Mouse (Mus musculus): Measurements from ENCODE around the gene Atp8b3. TPM values are rescaled to one million over a fixed set of nuclear protein-coding genes. Genes with fewer than 3 reads are reported as not detected.

The Atp8b3 gene
- polyA plus RNA-seq, 1 experiment from 2014 or later, result 0.84 TPM

DNA sequence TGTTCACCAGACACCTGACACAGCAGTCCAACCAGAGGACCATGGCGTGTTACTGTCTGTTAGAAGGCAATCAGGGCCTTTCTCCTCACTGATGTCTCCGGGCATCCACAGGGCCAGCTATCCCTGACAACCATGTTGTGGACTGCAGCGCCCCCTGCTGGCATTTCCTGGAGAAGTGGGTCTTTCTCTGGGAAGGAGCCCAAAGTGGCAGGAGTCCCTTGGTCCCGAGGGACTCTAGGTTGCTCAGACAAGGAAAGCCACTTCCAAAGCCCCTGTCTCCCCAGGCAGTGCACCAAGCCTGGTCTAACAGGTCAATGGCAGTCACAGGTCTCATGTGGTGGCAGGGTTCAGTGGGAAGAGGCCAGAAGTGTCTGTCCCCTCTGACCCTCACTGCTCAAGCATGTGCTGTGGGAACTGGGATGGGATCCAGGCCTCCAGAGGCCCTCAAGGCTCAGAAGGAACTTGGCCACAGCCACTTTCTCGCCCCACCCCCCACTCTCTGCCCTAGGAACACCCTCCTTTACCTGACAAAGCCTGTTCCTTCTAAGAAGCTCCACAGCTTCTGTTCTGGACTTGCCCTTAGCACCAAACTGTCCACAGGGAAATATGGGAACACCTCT lies 18.5 kb upstream of the Atp8b3 start:
- WGBS, result 41% methylated on average over 5 of the region's 5 CpGs
- no peak overlapping the region for H3K4me3 ChIP-seq (ENCODE audit: low read depth, low read length)
- peaks cover 7% of the 10 kb centered on the region for H3K4me1 ChIP-seq (ENCODE audit: control insufficient read depth, insufficient read depth, low read length)
- H3K9me3 ChIP-seq (ENCODE audit: control insufficient read depth, low read length), result no peaks in the 10 kb centered on the region
- H3K27ac ChIP-seq (ENCODE audit: low read depth, low read length), result no peak overlapping the region
- H3K36me3 ChIP-seq (ENCODE audit: control insufficient read depth, insufficient read depth, low read length), result no peaks in the 10 kb centered on the region
- DNase-seq (ENCODE audit: low spot score), result peak; percentile 81
- no peak overlapping the region for H3K4me2 ChIP-seq (ENCODE audit: low read depth)
- H3K27me3 ChIP-seq (ENCODE audit: control insufficient read depth, insufficient read depth, low read length), result no peaks in the 10 kb centered on the region
- ATAC-seq (ENCODE audit: insufficient read depth, low FRiP score, low TSS enrichment), result no peak
- H3K9ac ChIP-seq (ENCODE audit: low read length), result no peak overlapping the region

DNA sequence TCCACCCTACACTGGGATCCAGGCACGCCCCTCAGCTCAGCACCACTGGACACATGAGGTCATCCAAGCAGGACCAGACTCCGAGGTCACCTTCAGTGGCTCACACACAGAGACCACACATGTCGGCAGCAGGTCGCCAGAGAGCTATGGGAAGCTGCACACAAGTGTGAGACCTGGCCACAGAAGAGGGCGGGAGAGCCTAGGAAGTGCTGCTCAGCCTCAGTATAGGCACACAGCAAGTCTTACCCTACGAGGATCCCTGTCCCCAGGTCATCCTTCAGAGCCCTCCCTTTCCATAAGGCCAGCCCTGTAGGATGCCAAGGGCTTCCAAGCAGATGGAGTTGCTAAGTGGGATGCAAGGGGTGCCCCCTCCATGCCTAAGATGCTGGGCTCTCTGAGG lies 15.1 kb upstream of the Atp8b3 start:
- DNase-seq (ENCODE audit: low spot score) (no peak), ATAC-seq (ENCODE audit: insufficient read depth, low FRiP score, low TSS enrichment) (no peak)
- H3K9me3 ChIP-seq (ENCODE audit: control insufficient read depth, low read length), result no peaks in the 10 kb centered on the region
- no peak overlapping the region for H3K27ac ChIP-seq (ENCODE audit: low read depth, low read length)
- no peak overlapping the region for H3K4me2 ChIP-seq (ENCODE audit: low read depth)
- WGBS, result 92% methylated on average over 6 of the region's 6 CpGs
- H3K9ac ChIP-seq (ENCODE audit: low read length), result no peak overlapping the region
- H3K36me3 ChIP-seq (ENCODE audit: control insufficient read depth, insufficient read depth, low read length), result peaks cover 7% of the 10 kb centered on the region
- H3K4me1 ChIP-seq (ENCODE audit: control insufficient read depth, insufficient read depth, low read length), result no peaks in the 10 kb centered on the region
- H3K4me3 ChIP-seq (ENCODE audit: low read depth, low read length), result no peak overlapping the region
- H3K27me3 ChIP-seq (ENCODE audit: control insufficient read depth, insufficient read depth, low read length), result no peaks in the 10 kb centered on the region

DNA sequence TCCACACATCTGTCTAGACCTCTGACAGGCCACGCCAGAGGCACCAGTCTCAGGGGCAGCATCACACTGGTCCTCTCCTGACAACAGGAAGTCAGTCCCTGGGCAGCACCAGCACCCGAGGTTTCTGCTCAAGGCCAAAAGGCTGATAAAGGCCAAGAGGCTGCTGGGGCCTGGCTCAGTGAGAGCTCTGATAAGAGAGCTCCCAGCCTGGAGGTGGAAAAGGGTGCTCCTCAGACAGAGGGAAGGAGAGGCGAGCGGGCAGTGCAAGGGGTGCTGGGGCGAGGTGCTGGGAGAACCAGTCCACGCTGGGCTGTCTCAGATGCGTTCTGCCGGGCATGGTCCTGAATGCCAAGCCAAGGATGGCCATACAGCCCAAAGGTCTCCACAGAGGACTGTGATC lies 14.7 kb upstream of the Atp8b3 start:
- Histone ChIP-seq H3K27ac (ENCODE audit: low read depth, low read length) (no peak overlapping the region), H3K36me3 (ENCODE audit: control insufficient read depth, insufficient read depth, low read length) (peaks cover 7% of the 10 kb centered on the region), H3K27me3 (ENCODE audit: control insufficient read depth, insufficient read depth, low read length) (no peaks in the 10 kb centered on the region), H3K4me3 (ENCODE audit: low read depth, low read length) (no peak overlapping the region), H3K4me2 (ENCODE audit: low read depth) (no peak overlapping the region), H3K9ac (ENCODE audit: low read length) (no peak overlapping the region), H3K9me3 (ENCODE audit: control insufficient read depth, low read length) (no peaks in the 10 kb centered on the region), H3K4me1 (ENCODE audit: control insufficient read depth, insufficient read depth, low read length) (no peaks in the 10 kb centered on the region)
- ATAC-seq (ENCODE audit: insufficient read depth, low FRiP score, low TSS enrichment) (no peak), DNase-seq (ENCODE audit: low spot score) (no peak)
- WGBS, result 86% methylated on average over 8 of the region's 8 CpGs

DNA sequence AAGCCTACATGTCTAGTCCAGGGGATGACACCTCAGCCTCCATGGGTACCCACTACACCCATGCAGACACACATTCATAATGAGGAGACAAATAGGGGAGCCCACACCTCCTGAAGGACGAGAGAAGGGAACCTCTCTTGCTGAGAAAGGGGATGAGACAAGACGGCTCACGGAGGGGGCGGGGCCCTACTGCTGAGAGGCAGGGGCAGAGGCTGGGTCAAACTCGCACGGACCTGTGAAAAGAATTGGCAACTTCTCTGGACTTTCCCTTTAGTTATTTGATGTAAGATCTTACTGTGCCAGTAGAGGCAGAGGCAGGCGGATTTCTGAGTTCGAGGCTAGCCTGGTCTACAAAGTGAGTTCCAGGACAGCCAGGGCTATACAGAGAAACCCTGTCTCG lies 13.4 kb upstream of the Atp8b3 start:
- Histone ChIP-seq H3K27ac (ENCODE audit: low read depth, low read length) (no peak overlapping the region), H3K4me1 (ENCODE audit: control insufficient read depth, insufficient read depth, low read length) (no peaks in the 10 kb centered on the region), H3K27me3 (ENCODE audit: control insufficient read depth, insufficient read depth, low read length) (no peaks in the 10 kb centered on the region), H3K9ac (ENCODE audit: low read length) (no peak overlapping the region), H3K4me3 (ENCODE audit: low read depth, low read length) (no peak overlapping the region), H3K36me3 (ENCODE audit: control insufficient read depth, insufficient read depth, low read length) (peaks cover 9% of the 10 kb centered on the region), H3K4me2 (ENCODE audit: low read depth) (no peak overlapping the region), H3K9me3 (ENCODE audit: control insufficient read depth, low read length) (no peaks in the 10 kb centered on the region)
- WGBS, result 60% methylated on average over 9 of the region's 9 CpGs
- ATAC-seq (ENCODE audit: insufficient read depth, low FRiP score, low TSS enrichment) (no peak), DNase-seq (ENCODE audit: low spot score) (no peak)

DNA sequence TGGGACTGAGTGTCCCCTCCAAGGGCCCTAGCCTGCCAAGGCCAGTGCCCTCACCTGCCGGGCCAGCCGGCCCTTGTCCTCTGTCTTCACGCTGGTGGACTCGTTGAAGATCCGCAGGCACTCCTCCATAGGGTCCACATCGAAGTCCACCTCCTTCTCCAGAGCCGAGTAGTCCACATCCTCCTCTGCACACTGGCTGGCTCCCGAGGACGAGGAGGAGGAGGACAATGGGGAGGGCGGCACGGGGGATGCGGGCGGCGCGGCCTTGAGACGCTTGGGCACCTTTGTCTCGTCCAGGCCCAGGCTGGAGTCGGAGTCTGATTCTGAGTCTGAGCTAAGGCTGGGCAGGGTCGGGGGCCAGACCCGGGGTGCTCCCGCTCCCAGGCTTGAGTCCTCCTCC lies 10.4 kb upstream of the Atp8b3 start:
- no peak overlapping the region for H3K4me3 ChIP-seq (ENCODE audit: low read depth, low read length)
- peaks cover 21% of the 10 kb centered on the region for H3K36me3 ChIP-seq (ENCODE audit: control insufficient read depth, insufficient read depth, low read length)
- no peak for ATAC-seq (ENCODE audit: insufficient read depth, low FRiP score, low TSS enrichment)
- H3K4me1 ChIP-seq (ENCODE audit: control insufficient read depth, insufficient read depth, low read length), result no peaks in the 10 kb centered on the region
- no peak for DNase-seq (ENCODE audit: low spot score)
- H3K9me3 ChIP-seq (ENCODE audit: control insufficient read depth, low read length), result no peaks in the 10 kb centered on the region
- H3K4me2 ChIP-seq (ENCODE audit: low read depth), result no peak overlapping the region
- WGBS, result 97% methylated on average over 19 of the region's 21 CpGs
- no peak overlapping the region for H3K27ac ChIP-seq (ENCODE audit: low read depth, low read length)
- no peaks in the 10 kb centered on the region for H3K27me3 ChIP-seq (ENCODE audit: control insufficient read depth, insufficient read depth, low read length)
- no peak overlapping the region; the same call in 1 of the 2 replicates for H3K9ac ChIP-seq (ENCODE audit: low read length)

DNA sequence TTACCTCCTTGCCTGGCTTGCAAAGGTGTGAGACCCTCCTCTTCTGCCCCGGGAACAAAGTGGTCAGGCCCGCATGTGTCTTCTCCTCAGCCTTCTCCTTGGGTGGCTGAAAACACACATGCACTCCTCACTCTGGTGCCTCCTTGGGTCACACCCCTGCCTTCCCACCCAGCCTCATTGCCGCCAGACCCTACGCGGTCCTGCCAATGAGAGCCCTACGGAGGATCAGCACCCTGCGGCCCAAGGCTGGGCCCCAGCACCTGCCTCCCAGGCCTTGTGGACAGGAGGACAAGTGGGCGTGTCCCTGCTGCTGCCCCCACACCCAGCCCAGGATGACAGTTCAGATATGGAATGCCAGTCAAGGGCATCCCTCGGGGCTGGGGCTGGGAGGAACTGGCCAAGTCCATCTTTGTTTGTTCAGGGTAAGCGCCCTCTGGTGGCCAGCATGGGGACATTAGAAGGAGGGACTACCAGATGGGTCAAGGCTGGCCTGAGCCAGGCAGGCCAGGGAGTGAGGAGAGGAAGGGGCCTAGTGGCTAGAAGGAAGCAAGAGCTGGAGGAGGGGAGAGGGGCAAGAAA lies 9.6 kb upstream of the Atp8b3 start:
- no peak overlapping the region for H3K4me3 ChIP-seq (ENCODE audit: low read depth, low read length)
- ATAC-seq (ENCODE audit: insufficient read depth, low FRiP score, low TSS enrichment) (0 out of 2 replicates have a peak, but pooled peaks have one; percentile 52), DNase-seq (ENCODE audit: low spot score) (peak; percentile 76)
- WGBS, result 78% methylated on average over 10 of the region's 10 CpGs
- H3K9ac ChIP-seq (ENCODE audit: low read length), result no peak overlapping the region
- peaks cover 26% of the 10 kb centered on the region for H3K36me3 ChIP-seq (ENCODE audit: control insufficient read depth, insufficient read depth, low read length)
- H3K4me2 ChIP-seq (ENCODE audit: low read depth), result no peak overlapping the region
- H3K27ac ChIP-seq (ENCODE audit: low read depth, low read length), result no peak overlapping the region
- no peaks in the 10 kb centered on the region for H3K9me3 ChIP-seq (ENCODE audit: control insufficient read depth, low read length)
- H3K4me1 ChIP-seq (ENCODE audit: control insufficient read depth, insufficient read depth, low read length), result no peaks in the 10 kb centered on the region
- H3K27me3 ChIP-seq (ENCODE audit: control insufficient read depth, insufficient read depth, low read length), result no peaks in the 10 kb centered on the region

DNA sequence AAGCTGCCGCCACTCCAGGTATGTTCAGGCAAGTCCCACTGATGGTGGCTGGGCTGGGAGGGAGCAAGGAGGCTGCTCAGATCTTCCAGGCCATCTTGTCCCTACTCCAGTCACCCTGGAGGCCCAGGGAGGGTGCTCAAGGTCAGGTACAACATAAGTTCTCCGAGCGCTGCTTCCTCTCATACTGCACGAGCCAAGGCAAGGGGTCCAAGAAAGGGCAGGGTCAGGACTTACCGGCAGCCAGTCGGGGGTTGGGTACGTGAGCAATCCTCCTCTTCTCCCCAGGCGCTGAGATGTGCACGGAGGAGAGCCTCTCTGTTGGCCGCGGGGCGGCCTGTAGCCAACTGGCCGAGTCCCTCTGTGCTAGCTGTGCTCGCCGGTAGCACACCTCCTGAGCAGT lies 8.6 kb upstream of the Atp8b3 start:
- 95% methylated on average over 15 of the region's 15 CpGs for WGBS
- DNase-seq (ENCODE audit: low spot score) (no peak), ATAC-seq (ENCODE audit: insufficient read depth, low FRiP score, low TSS enrichment) (no peak)
- Histone ChIP-seq H3K36me3 (ENCODE audit: control insufficient read depth, insufficient read depth, low read length) (peaks cover 30% of the 10 kb centered on the region), H3K27me3 (ENCODE audit: control insufficient read depth, insufficient read depth, low read length) (no peaks in the 10 kb centered on the region), H3K27ac (ENCODE audit: low read depth, low read length) (no peak overlapping the region), H3K9me3 (ENCODE audit: control insufficient read depth, low read length) (no peaks in the 10 kb centered on the region), H3K4me3 (ENCODE audit: low read depth, low read length) (no peak overlapping the region), H3K9ac (ENCODE audit: low read length) (no peak overlapping the region), H3K4me2 (ENCODE audit: low read depth) (no peak overlapping the region), H3K4me1 (ENCODE audit: control insufficient read depth, insufficient read depth, low read length) (no peaks in the 10 kb centered on the region)

DNA sequence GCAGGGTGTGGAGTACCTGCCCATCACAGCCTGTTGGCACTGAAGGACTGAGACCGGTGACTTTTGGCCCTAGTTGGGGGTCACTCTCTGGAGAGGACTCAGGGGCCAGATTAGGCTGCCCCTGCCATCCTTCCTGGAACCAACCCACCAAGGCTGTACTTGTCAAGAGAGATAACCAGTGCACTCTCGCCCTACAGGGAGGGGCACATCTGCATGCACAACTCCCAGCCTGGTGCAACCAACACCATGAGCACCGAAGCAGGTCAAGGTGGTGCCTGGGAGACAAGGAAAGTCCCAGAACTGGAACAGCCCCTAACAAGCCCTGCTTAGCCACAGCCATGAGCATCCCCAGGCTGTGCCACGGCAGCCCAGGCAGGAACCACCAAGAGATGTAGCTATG lies 8.0 kb upstream of the Atp8b3 start:
- H3K36me3 ChIP-seq (ENCODE audit: control insufficient read depth, insufficient read depth, low read length), result peaks cover 34% of the 10 kb centered on the region

DNA sequence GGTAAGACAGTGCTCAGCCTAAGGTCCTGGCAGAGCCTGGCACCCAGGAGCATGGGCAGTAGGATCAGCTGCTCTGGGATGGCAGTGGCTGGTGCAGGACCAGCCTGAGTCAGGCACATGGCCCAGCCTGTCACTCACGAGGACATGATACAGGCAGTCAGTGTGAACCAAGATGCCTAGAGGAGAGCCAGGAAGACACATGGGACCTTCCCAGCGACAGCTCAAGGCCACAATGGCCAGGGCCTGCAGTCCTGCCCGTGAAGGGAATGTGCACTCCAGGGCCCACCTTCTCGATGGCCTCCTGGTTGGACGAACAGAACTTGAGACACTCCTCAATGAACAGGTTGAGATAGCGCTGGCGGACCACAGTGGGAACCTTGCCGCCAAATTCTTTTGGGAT lies 6.7 kb upstream of the Atp8b3 start:
- H3K9me3 ChIP-seq (ENCODE audit: control insufficient read depth, low read length), result no peaks in the 10 kb centered on the region
- ATAC-seq (ENCODE audit: insufficient read depth, low FRiP score, low TSS enrichment), result no peak
- no peaks in the 10 kb centered on the region for H3K27me3 ChIP-seq (ENCODE audit: control insufficient read depth, insufficient read depth, low read length)
- H3K9ac ChIP-seq (ENCODE audit: low read length), result no peak overlapping the region
- 96% methylated on average over 8 of the region's 8 CpGs for WGBS
- no peaks in the 10 kb centered on the region for H3K4me1 ChIP-seq (ENCODE audit: control insufficient read depth, insufficient read depth, low read length)
- no peak for DNase-seq (ENCODE audit: low spot score)
- no peak overlapping the region for H3K4me2 ChIP-seq (ENCODE audit: low read depth)
- H3K4me3 ChIP-seq (ENCODE audit: low read depth, low read length), result no peak overlapping the region
- H3K27ac ChIP-seq (ENCODE audit: low read depth, low read length), result no peak overlapping the region
- peaks cover 34% of the 10 kb centered on the region for H3K36me3 ChIP-seq (ENCODE audit: control insufficient read depth, insufficient read depth, low read length)

More for the DNA sequence above, 8.0 kb upstream of the Atp8b3 start:
- no peak overlapping the region for H3K27ac ChIP-seq (ENCODE audit: low read depth, low read length)
- ATAC-seq (ENCODE audit: insufficient read depth, low FRiP score, low TSS enrichment) (no peak), DNase-seq (ENCODE audit: low spot score) (no peak)
- no peaks in the 10 kb centered on the region for H3K27me3 ChIP-seq (ENCODE audit: control insufficient read depth, insufficient read depth, low read length)
- H3K9ac ChIP-seq (ENCODE audit: low read length), result no peak overlapping the region
- no peaks in the 10 kb centered on the region for H3K9me3 ChIP-seq (ENCODE audit: control insufficient read depth, low read length)
- H3K4me3 ChIP-seq (ENCODE audit: low read depth, low read length), result no peak overlapping the region
- H3K4me1 ChIP-seq (ENCODE audit: control insufficient read depth, insufficient read depth, low read length), result no peaks in the 10 kb centered on the region
- H3K4me2 ChIP-seq (ENCODE audit: low read depth), result no peak overlapping the region
- 95% methylated on average over 4 of the region's 4 CpGs for WGBS
